Mouse (Mus musculus) brain, embryonic 14.5 days (tissue): ENCODE data around the gene Vps13d.

Experiments used
- CTCF ChIP-seq: fragments of 200-500 bp; IDR thresholded peaks from 2 replicates; pipeline ENCODE4 v1.5.1; 2012; ENCODE audit warnings: inconsistent platforms, mild to moderate bottlenecking, moderate library complexity, borderline replicate concordance; ENCODE audit not compliant: insufficient read depth, insufficient read length; ENCODE audit errors: extremely low read depth
- POLR2A ChIP-seq: fragments of 200-500 bp; IDR thresholded peaks from 2 replicates; pipeline ENCODE4 v1.6.1; 2012; ENCODE audit warnings: mild to moderate bottlenecking, inconsistent platforms, borderline replicate concordance; ENCODE audit not compliant: poor library complexity, insufficient read depth, insufficient read length, severe bottlenecking; ENCODE audit errors: extremely low read depth

GRCm38 (mm10) chr4:145101823-145102718 is 92.7 kb downstream of the Vps13d start:
- TF ChIP-seq POLR2A (no peak), CTCF (no peak)
